Mouse (Mus musculus) C2C12 (cell line): ENCODE results near the gene Rap1gap2. TPM values are rescaled to one million over a fixed set of nuclear protein-coding genes. Genes with fewer than 3 reads are reported as not detected.

ENCODE experiments used
- H3K27me3 ChIP-seq: one replicate; pipeline ENCODE4 v1.6.1; 2011; ENCODE audit not compliant: control insufficient read depth, insufficient read depth, insufficient read length
- H3K36me3 ChIP-seq: one replicate; pipeline ENCODE4 v1.6.1; 2011; ENCODE audit not compliant: control insufficient read depth, insufficient read depth
- H3K4me3 ChIP-seq: one replicate; pipeline ENCODE4 v1.5.1; 2011; ENCODE audit warnings: mild to moderate bottlenecking, control low read depth; ENCODE audit not compliant: poor library complexity, insufficient read depth, severe bottlenecking
- H3K79me2 ChIP-seq: one replicate; pipeline ENCODE4 v1.6.1; 2011; ENCODE audit not compliant: control insufficient read depth, insufficient read depth
- H3K79me3 ChIP-seq: one replicate; pipeline ENCODE4 v1.6.1; 2011; ENCODE audit warnings: low read depth, control low read depth
- H3ac ChIP-seq: one replicate; pipeline ENCODE3; 2011; ENCODE audit warnings: low read depth; ENCODE audit not compliant: control insufficient read depth, insufficient read length
- CEBPB ChIP-seq: IDR thresholded peaks from one replicate; pipeline ENCODE4 v1.6.1; 2011; ENCODE audit warnings: low read depth, mild to moderate bottlenecking, control low read depth, moderate library complexity
- CTCF ChIP-seq: IDR thresholded peaks from one replicate; pipeline ENCODE4 v1.5.1; 2011; ENCODE audit not compliant: control insufficient read depth, insufficient read depth, insufficient read length
- FOSL1 ChIP-seq: IDR thresholded peaks from one replicate; pipeline ENCODE4 v1.8.0; 2011; ENCODE audit warnings: mild to moderate bottlenecking, low read length; ENCODE audit not compliant: poor library complexity, insufficient read depth, severe bottlenecking
- MAX ChIP-seq: IDR thresholded peaks from one replicate; pipeline ENCODE4 v1.6.1; 2011; ENCODE audit warnings: mild to moderate bottlenecking, control low read depth
- MYOD1 ChIP-seq: IDR thresholded peaks from one replicate; pipeline ENCODE4 v1.6.1; 2011; ENCODE audit warnings: low read depth; ENCODE audit not compliant: control insufficient read depth, insufficient read length
- MYOG ChIP-seq: IDR thresholded peaks from one replicate; pipeline ENCODE4 v1.6.1; 2011; ENCODE audit not compliant: control insufficient read depth, insufficient read length; ENCODE audit errors: extremely low read depth
- USF1 ChIP-seq: IDR thresholded peaks from one replicate; pipeline ENCODE4 v1.6.1; 2011; ENCODE audit warnings: low read depth, mild to moderate bottlenecking, control low read depth, moderate library complexity
- polyA plus RNA-seq: library from polyadenylated mRNA; unstranded; fragments of >200 nt; fragmentation: generic; extraction: Trizol; gene quantifications from one replicate; pipeline ENCODE4 v1.2.1, GENCODE M21; 2012; ENCODE audit warnings: missing spikeins

The Rap1gap2 gene
- polyA plus RNA-seq, 1 experiment = 1.4 TPM

DNA sequence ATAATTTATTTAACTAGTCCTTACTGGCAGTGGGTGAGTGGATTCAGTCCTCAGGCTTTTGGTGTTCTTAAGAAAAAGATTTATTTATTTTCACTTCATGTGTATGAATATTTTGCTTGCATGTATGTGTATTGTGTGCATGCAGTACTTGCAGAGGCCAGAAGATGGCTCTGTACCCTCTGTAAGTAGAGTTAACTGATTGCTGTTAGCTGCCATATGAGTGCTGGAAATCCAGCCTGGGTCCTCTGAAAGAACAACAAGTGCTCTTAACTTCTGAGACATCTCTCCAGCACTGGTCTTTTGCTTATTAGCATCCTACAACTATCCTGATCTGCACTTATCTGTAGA is 12.8 kb downstream of the Rap1gap2 start:
- no peak overlapping the region for H3K4me3 ChIP-seq
- TF ChIP-seq CTCF (no peak), MYOD1 (no peak), CEBPB (no peak), USF1 (no peak), MYOG (no peak), MAX (no peak)
- no peaks in the 10 kb centered on the region for H3K79me3 ChIP-seq
- no peaks in the 10 kb centered on the region for H3K79me2 ChIP-seq
- H3ac ChIP-seq = no peak overlapping the region
- H3K27me3 ChIP-seq = peaks cover 2% of the 10 kb centered on the region
- no peaks in the 10 kb centered on the region for H3K36me3 ChIP-seq

- H3K36me3 ChIP-seq = no peaks in the 10 kb centered on the region
- no peak overlapping the region for H3ac ChIP-seq
- H3K4me3 ChIP-seq = no peak overlapping the region
- no peaks in the 10 kb centered on the region for H3K79me2 ChIP-seq
- TF ChIP-seq MYOG (no peak), FOSL1 (no peak), USF1 (no peak), CEBPB (no peak), CTCF (no peak), MAX (no peak), MYOD1 (no peak)
- no peaks in the 10 kb centered on the region for H3K79me3 ChIP-seq
- peaks cover 6% of the 10 kb centered on the region for H3K27me3 ChIP-seq
Observed at GRCm38 (mm10) chr11:74597283-74597989, 13.3 kb downstream of the Rap1gap2 start.

DNA sequence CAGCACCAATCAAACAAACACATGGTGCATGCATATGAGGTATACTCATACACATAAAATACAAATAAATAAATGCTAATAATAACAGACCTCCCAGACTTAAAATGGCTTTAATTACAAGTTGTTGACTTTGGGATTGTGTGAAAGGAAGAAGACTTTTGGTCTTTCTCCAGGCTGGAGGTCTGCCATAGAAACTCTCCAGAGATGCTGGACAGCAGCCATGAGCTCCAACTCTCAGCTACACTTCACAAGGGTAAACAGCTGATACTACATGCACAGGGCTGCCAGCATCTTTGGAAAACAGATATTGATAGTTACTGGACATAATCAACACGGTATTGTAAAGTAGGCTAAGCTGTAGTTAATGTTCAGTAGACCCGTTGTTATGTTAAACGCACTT is 18.5 kb downstream of the Rap1gap2 start:
- Histone ChIP-seq H3ac (no peak overlapping the region), H3K79me2 (no peaks in the 10 kb centered on the region), H3K36me3 (no peaks in the 10 kb centered on the region), H3K4me3 (no peak overlapping the region), H3K79me3 (no peaks in the 10 kb centered on the region), H3K27me3 (peaks cover 48% of the 10 kb centered on the region)
- no peak for TF ChIP-seq MYOD1
- TF ChIP-seq MYOG = no peak
- TF ChIP-seq CTCF = no peak
- no peak for TF ChIP-seq USF1
- no peak for TF ChIP-seq MAX
- no peak for TF ChIP-seq CEBPB
- TF ChIP-seq FOSL1 = no peak

GRCm38 (mm10) chr11:74590691-74591090 is 20.0 kb downstream of the Rap1gap2 start:
- TF ChIP-seq CEBPB (no peak), CTCF (no peak), MYOG (no peak)
- H3K4me3 ChIP-seq = no peak overlapping the region
- H3K79me3 ChIP-seq = no peaks in the 10 kb centered on the region
- no peak overlapping the region for H3ac ChIP-seq
- H3K36me3 ChIP-seq = no peaks in the 10 kb centered on the region
- H3K27me3 ChIP-seq = peaks cover 55% of the 10 kb centered on the region
- H3K79me2 ChIP-seq = no peaks in the 10 kb centered on the region

DNA sequence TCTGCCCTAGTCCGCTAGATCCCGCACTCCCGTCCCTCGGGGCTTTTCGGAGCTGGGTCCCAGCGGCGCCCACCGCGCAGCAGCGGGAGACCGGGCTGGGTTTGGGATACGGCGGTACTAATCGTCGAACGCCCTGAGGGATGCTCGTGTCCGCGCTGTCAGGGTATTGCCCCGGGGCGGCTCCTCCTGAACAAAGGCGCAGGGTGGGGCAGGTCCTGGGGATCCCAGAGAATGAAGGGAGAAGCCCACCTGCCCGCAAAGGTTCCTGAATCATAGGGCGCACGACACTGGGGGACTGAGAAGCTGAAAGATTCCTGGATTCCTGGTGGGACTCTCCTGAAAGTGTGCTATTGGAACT is 20.5 kb downstream of the Rap1gap2 start:
- Histone ChIP-seq H3K79me3 (no peaks in the 10 kb centered on the region), H3K27me3 (peaks cover 55% of the 10 kb centered on the region), H3K4me3 (no peak overlapping the region), H3K79me2 (no peaks in the 10 kb centered on the region), H3K36me3 (no peaks in the 10 kb centered on the region), H3ac (no peak overlapping the region)
- TF ChIP-seq CTCF (no peak), MYOG (no peak), FOSL1 (no peak), MAX (no peak), MYOD1 (no peak), USF1 (no peak), CEBPB (no peak)

DNA sequence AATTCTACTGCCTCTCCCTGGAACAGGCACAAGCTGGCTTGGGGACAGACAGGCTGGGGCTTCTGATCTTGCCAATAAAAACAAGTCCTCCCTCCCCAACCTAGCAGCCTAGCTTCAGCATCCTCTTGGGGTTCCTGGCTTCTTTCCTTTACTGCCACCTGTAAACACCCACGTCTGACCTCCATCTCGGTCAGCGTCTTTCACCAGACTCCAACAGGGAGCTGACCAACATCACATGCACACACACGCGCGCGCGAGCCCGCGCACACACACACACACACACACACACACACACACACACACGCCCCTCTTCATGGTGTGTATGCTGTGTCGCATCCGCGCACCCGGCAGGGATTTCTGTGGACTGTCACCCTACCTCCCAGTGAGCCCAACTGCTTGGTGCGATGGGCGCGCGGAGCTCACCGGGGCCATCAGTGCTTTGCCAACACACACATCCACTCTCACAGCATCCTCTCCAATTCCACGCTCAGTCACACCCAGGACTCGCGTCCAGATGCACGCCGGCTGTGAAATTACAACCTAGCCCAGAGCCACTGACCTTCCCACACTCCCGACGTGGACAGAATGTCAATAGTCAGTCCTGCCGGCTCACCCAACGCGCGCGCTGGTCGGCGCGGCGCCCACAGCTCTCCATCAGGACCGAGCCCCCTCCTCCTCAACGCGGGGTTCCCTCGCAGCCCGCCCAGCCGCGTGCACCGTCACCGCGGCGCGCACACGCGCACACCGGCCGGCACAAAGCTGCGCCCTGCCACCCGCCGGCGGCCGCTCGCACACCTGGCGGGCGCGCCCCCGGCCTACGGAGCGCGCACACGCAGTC is 21.1 kb downstream of the Rap1gap2 start:
- H3K4me3 ChIP-seq = no peak overlapping the region
- H3K79me2 ChIP-seq = no peaks in the 10 kb centered on the region
- H3ac ChIP-seq = no peak overlapping the region
- H3K36me3 ChIP-seq = no peaks in the 10 kb centered on the region
- peaks cover 55% of the 10 kb centered on the region for H3K27me3 ChIP-seq
- H3K79me3 ChIP-seq = no peaks in the 10 kb centered on the region
- no peak for TF ChIP-seq MYOD1
- TF ChIP-seq CTCF = no peak
- TF ChIP-seq CEBPB = no peak
- no peak for TF ChIP-seq MYOG
- TF ChIP-seq USF1 = no peak
- TF ChIP-seq MAX = no peak
- no peak for TF ChIP-seq FOSL1
